Mouse (Mus musculus): ENCODE results near the gene Tcf3.

DNA sequence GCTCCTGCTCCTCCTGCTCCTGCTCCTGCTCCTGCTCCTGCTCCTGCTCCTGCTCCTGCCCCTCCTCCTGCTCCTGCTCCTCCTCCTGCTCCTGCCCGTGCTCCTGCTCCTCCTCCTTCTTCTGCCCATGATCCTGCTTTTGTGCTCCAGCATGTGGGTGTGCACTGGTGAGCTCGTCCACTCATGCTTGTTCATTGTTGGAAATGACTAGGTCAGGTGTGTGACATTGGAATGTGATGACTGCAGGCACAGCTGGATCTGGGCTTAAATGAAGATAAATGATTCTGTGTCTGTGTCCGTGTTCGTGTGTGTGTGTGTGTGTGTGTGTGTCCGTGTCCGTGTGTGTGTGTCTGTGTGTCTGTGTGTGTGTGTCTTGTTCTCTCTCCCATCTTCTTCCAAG lies 65.1 kb downstream of the Tcf3 start:
- TF ChIP-seq CTCF (IDR thresholded peaks at IDR 0.05; ENCODE audit: low read depth) (no peak), EP300 (optimal IDR thresholded peaks at IDR 0.05) (no peak)
